Mouse (Mus musculus) small intestine, adult 10 weeks (tissue): Measurements from ENCODE around the gene Dnase2b. TPM values are rescaled to one million over a fixed set of nuclear protein-coding genes. Genes with fewer than 3 reads are reported as not detected.

Source experiments
- polyA plus RNA-seq: library from polyadenylated mRNA; stranded (reverse); fragments of 350-450 nt; fragmentation: Illumina TruSeq; extraction: RNeasy Lipid Tissue Mini Kit (QIAGEN cat#74804); gene quantifications from one replicate; pipeline ENCODE4 v1.2.3, GENCODE M21; 2014; ENCODE audit warnings: low replicate concordance

Gene Dnase2b
- polyA plus RNA-seq = not detected

GRCm38 (mm10) chr3:146615496-146615895 is at the start of gene Dnase2b:
Dnase2b (minus strand) TSS chr3:146615596.

DNA sequence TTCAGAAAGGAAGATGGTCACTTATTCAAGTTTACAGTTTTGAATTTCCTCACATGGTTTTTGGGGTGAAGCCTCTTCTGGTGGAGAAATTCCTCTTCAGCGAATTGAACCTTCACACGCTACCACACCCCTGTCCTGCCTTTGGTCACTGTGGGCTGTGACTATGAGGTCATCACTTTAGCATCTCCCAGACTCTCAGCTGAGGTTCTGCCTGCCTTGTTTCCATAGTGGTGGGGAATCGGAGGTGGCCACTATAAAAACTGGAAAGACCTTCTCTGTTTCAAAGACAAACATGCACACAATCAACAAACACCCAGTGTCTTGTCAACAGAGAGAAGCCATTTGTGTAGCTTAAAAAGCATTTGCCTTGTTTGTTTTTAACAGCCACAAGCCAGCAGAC is 35.8 kb upstream of the Dnase2b start, which contains the start of gene 4930503B20Rik:
4930503B20Rik (minus strand) TSS at position 101 of the 400 bp plus-strand sequence.

GRCm38 (mm10) chr3:146570148-146570782 is 45.1 kb downstream of the Dnase2b start, which contains the start of gene Uox:
Uox (plus strand) TSS chr3:146570426.

Other genes starting within 250 kb of the Dnase2b start
- 76.1 TPM for gene Ssx2ip, start 211.0 kb downstream of the Dnase2b start, polyA plus RNA-seq
- gene Ctbs, start 165.8 kb downstream of the Dnase2b start, polyA plus RNA-seq = 10.9 TPM
- gene Spata1, start 115.8 kb downstream of the Dnase2b start, polyA plus RNA-seq = 8.4 TPM
- 1,391 TPM for gene Gng5, start 115.8 kb downstream of the Dnase2b start, polyA plus RNA-seq
- 133 TPM for gene Rpf1, start 94.2 kb downstream of the Dnase2b start, polyA plus RNA-seq
- 0.71 TPM for gene Uox, start 45.2 kb downstream of the Dnase2b start, polyA plus RNA-seq
- gene 4930503B20Rik, start 35.7 kb upstream of the Dnase2b start, polyA plus RNA-seq = not detected
- not detected for gene Samd13, start 70.0 kb upstream of the Dnase2b start, polyA plus RNA-seq
- 37.7 TPM for gene Prkacb, start 197.4 kb upstream of the Dnase2b start, polyA plus RNA-seq
- gene Ttll7, start 236.8 kb upstream of the Dnase2b start, polyA plus RNA-seq = 9.0 TPM